Mouse (Mus musculus) brain, embryonic 14.5 days (tissue): Measurements from ENCODE around the gene Arhgef3.

Source experiments
- CTCF ChIP-seq: fragments of 200-500 bp; IDR thresholded peaks from 2 replicates; pipeline ENCODE4 v1.5.1; 2012; ENCODE audit warnings: inconsistent platforms, mild to moderate bottlenecking, moderate library complexity, borderline replicate concordance; ENCODE audit not compliant: insufficient read depth, insufficient read length; ENCODE audit errors: extremely low read depth
- POLR2A ChIP-seq: fragments of 200-500 bp; IDR thresholded peaks from 2 replicates; pipeline ENCODE4 v1.6.1; 2012; ENCODE audit warnings: mild to moderate bottlenecking, inconsistent platforms, borderline replicate concordance; ENCODE audit not compliant: poor library complexity, insufficient read depth, insufficient read length, severe bottlenecking; ENCODE audit errors: extremely low read depth

DNA sequence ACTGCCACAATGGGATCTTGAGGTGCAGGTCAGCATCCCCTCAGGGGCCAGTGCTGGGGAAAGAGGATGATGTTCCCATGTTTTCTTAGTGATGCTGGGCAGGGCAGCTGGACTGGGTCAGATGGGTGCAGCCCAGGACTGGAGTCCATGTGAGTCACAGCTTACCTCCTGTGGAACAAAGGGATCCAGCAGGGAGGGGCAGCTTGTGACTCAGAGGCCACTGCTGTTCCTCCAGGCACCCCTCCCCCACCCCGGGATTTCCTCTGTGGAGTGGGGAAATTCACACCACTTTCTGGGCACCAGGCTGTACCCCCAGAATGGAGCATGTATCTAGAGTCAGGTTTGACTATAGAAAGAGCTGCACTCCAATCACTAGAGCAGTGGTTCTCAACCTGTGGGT lies 16.8 kb downstream of the Arhgef3 start:
- TF ChIP-seq CTCF: no peak
- TF ChIP-seq POLR2A: no peak
